ENCODE assay signal across 8 mouse cellular contexts in the genomic region with DNA sequence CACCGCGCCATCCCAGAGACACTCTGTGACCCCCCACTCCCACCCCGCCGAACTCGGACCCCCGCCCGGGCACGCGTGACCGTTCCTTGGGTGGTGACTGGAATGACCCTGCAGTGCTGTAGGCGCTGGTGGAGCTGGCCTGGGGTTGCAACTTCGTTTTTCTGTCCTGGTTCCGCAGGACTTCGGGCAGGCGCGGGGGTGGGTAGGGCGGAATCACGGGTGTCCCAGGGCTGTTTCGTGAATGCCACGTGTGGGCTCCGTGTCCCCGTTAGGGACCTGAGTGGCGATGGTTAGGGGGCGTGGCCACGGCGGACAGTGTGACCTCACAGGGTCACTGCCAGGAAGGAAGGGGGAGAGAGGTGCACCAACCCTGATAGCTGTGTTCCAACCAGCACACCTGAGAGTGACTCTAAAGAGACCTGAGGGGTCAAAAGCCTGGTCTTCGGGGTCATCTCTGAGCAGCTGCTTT. TPM values are rescaled to one million over a fixed set of nuclear protein-coding genes. Genes with fewer than 3 reads are reported as not detected.
DNase-seq lines count a peak whose midpoint lies in the region; ATAC-seq and TF ChIP-seq lines count a peak whose summit lies in the region.

No protein-coding gene starts in this region.

- no peaks in the 10 kb centered on the region for H3K36me3 ChIP-seq in thymus, adult 2 months (ENCODE audit: control insufficient read depth, insufficient read depth, low read length)
- peaks cover 21% of the 10 kb centered on the region for H3K36me3 ChIP-seq in limb, embryonic 13.5 days
- H3K36me3 ChIP-seq in splenic B cell, adult 2 months (ENCODE audit: control insufficient read depth, insufficient read depth, low read length, poor library complexity, severe bottlenecking): no peaks in the 10 kb centered on the region

- no peak for TF ChIP-seq CTCF in thymus, adult 2 months (IDR thresholded peaks at IDR 0.05; ENCODE audit: borderline replicate concordance, control insufficient read depth, extremely low read depth, insufficient read depth, low read length, poor library complexity)

- TF ChIP-seq POLR2A in thymus, adult 2 months (IDR thresholded peaks at IDR 0.05; ENCODE audit: control insufficient read depth, extremely low read depth, insufficient read depth, low read length, poor library complexity): no peak

- no peak for ATAC-seq in limb, embryonic 13.5 days (ENCODE audit: low FRiP score, low read depth)

- no peak overlapping the region for H3K27ac ChIP-seq in thymus, adult 2 months (ENCODE audit: control insufficient read depth, insufficient read depth, low read length)
- no peak overlapping the region for H3K27ac ChIP-seq in limb, embryonic 13.5 days

- no peaks in the 10 kb centered on the region for H3K27me3 ChIP-seq in thymus, adult 2 months (ENCODE audit: control insufficient read depth, insufficient read depth, low read length)
- no peaks in the 10 kb centered on the region for H3K27me3 ChIP-seq in limb, embryonic 13.5 days
- no peaks in the 10 kb centered on the region for H3K27me3 ChIP-seq in splenic B cell, adult 2 months (ENCODE audit: control insufficient read depth, insufficient read depth, low read length, poor library complexity, severe bottlenecking)

- peak overlapping the region; percentile 78 for H3K9ac ChIP-seq in limb, embryonic 13.5 days

- peak overlapping the region; percentile 81 for H3K4me3 ChIP-seq in thymus, adult 2 months (ENCODE audit: control insufficient read depth, insufficient read depth, low read length)
- peak overlapping the region; percentile 78 for H3K4me3 ChIP-seq in limb, embryonic 13.5 days

- H3K9me3 ChIP-seq in limb, embryonic 13.5 days: peaks cover 40% of the 10 kb centered on the region

- peaks cover 12% of the 10 kb centered on the region for H3K4me1 ChIP-seq in thymus, adult 2 months (replicated peaks; ENCODE audit: control insufficient read depth, insufficient read depth, low read length)
- peaks cover 10% of the 10 kb centered on the region for H3K4me1 ChIP-seq in limb, embryonic 13.5 days

- H3K4me2 ChIP-seq in limb, embryonic 13.5 days (replicated peaks): peak overlapping the region; percentile 98

- DNase-seq in gastrocnemius, postnatal 10 days: peak; percentile 9
- DNase-seq in gastrocnemius, postnatal 14 days: no peak
- no peak for DNase-seq in thymus, adult 2 months
- DNase-seq in thymus, postnatal 25 days: no peak
- DNase-seq in splenic B cell, adult 2 months (ENCODE audit: low read depth, low spot score): peak; percentile 24
- no peak for DNase-seq in retina, postnatal 1 day
- DNase-seq in ovary, postnatal 14 days (ENCODE audit: low spot score): no peak

- intact Hi-C loops in gastrocnemius, postnatal 14 days (cut with DNase I; ENCODE audit: low total_unique reads): loop anchor here (5.0 kb wide), 1 partner anchor 35 kb away; a partner anchor contains a TSS

- WGBS in thymus, adult 2 months: 57% methylated on average over 27 of the region's 27 CpGs
- WGBS in limb, embryonic 13.5 days: 36% methylated on average over 27 of the region's 27 CpGs

RNA-seq across cellular contexts. Expression of a gene that starts 17.0 kb away (rescaled TPM):
- not detected for total RNA-seq in gastrocnemius, postnatal 10 days (2021)
- not detected for total RNA-seq in gastrocnemius, postnatal 14 days (2021)
- polyA plus RNA-seq in thymus, adult 2 months (2012; rRNA removed): not detected in 2 replicates
- not detected in 2 replicates for polyA plus RNA-seq in limb, embryonic 13.5 days (2015; fragmentation: Nextera tagmentation; extraction: Ambion mirVana)

RNA-seq across cellular contexts. Expression of a gene that starts 36.3 kb away (rescaled TPM):
- 10 to 100 TPM in 1 of 2 experiments, 1 to 10 TPM in 1; 9.2 to 12.7 TPM for total RNA-seq in gastrocnemius, postnatal 10 days (2021)
- total RNA-seq in gastrocnemius, postnatal 14 days (2021): 10 to 100 TPM in 1 of 2 experiments, 1 to 10 TPM in 1; 9.2 to 10.3 TPM
- polyA plus RNA-seq in thymus, adult 2 months (2012; rRNA removed): 43.9 and 52.8 TPM in 2 replicates
- polyA plus RNA-seq in limb, embryonic 13.5 days (2015; fragmentation: Nextera tagmentation; extraction: Ambion mirVana): 15.4 and 20.2 TPM in 2 replicates

RNA-seq across cellular contexts. Expression of a gene that starts 36.6 kb away (rescaled TPM):
- total RNA-seq in gastrocnemius, postnatal 10 days (2021): not detected
- total RNA-seq in gastrocnemius, postnatal 14 days (2021): not detected
- polyA plus RNA-seq in thymus, adult 2 months (2012; rRNA removed): 0.04 TPM in 1 of 2 replicates, not detected in the other
- polyA plus RNA-seq in limb, embryonic 13.5 days (2015; fragmentation: Nextera tagmentation; extraction: Ambion mirVana): 0.04 TPM in 1 of 2 replicates, not detected in the other

Comparison
In these comparisons a context has a peak if more than half of its experiments do, and no peak if none do; other contexts are left out.
1. DNase-seq: peak in gastrocnemius, postnatal 10 days (single experiment) and splenic B cell, adult 2 months (single experiment); none in gastrocnemius, postnatal 14 days (single experiment), thymus, adult 2 months (single experiment), thymus, postnatal 25 days (single experiment), retina, postnatal 1 day (single experiment) and ovary, postnatal 14 days (single experiment).